Mouse (Mus musculus): ENCODE data around the gene Arhgef15.
"Not testable (repeated sequence)": the region's sequence is repeated elsewhere in the genome, so short reads cannot be mapped to it uniquely, and the experiment has no call there.

The Arhgef15 gene

DNA sequence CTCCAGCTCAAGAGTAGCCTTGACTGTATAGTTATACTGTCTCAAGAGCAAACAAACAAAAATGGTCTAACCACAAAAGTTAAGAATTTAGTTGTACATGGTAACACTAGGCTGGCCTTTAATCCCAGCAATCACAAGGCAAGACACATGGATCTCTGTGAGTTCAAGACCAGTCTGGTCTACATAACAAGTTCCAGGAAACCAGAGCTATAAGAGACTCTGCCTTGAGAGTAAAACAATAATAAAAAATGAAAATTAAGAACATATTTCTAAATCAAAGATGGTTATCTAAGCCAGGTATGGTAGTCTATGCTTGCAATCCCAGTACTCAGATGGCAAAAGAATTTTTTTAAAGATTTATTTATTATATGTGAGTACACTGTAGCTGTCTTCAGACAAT lies 7.8 kb upstream of the Arhgef15 start:
- DNase-seq (ENCODE audit: low spot score), result no peak

DNA sequence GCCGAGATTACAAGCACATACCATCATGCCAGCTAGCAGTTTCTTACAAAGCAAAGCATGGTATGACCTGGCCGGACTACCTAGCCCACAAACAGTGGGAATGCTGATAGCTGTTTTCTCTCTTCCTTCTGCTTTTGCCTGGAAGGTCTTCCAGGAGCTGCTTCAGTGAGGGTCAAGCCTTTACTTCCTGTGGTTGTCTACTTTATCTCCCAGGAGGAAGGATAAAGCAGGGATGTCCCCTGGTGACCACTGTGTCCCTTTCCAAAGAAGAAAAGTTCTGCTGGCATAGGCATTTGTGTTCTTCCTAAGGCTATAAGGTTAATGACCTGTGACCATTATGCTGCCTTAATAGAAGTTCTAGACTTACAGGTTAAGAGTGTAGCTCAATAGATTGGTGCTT lies 6.1 kb upstream of the Arhgef15 start:
- DNase-seq (ENCODE audit: low spot score), result no peak

GRCm38 (mm10) chr11:68962159-68962558 lies 4.9 kb upstream of the Arhgef15 start:
- DNase-seq (ENCODE audit: low spot score), result not testable (repeated sequence)

- DNase-seq (ENCODE audit: low spot score), result no peak
These were observed 4.3 kb upstream of the Arhgef15 start for GRCm38 (mm10) chr11:68961596-68961995.

- no peak for DNase-seq (ENCODE audit: low spot score)
These were observed 691 bp upstream of the Arhgef15 start for GRCm38 (mm10) chr11:68957971-68958370.

DNA sequence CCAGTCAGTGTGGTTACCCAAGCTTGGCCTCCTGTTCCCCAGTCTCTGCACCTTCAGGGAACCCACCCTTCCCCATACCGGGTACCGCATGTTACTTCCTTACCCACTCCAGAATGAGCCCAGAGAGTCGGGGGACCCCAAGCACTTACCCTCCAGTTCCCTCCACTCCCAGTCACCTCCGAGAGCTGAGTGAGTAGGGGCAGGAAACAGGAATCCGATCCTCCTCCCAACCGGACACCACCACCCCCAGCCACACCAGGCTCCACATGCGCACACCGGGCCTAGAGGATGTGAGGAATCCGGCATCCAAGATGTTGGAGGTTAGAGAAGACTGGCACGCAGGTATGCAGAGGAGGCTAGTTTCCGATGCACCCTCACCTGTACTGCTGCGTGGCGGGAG lies 583 bp downstream of the Arhgef15 start:
- no peak for DNase-seq (ENCODE audit: low spot score)

DNA sequence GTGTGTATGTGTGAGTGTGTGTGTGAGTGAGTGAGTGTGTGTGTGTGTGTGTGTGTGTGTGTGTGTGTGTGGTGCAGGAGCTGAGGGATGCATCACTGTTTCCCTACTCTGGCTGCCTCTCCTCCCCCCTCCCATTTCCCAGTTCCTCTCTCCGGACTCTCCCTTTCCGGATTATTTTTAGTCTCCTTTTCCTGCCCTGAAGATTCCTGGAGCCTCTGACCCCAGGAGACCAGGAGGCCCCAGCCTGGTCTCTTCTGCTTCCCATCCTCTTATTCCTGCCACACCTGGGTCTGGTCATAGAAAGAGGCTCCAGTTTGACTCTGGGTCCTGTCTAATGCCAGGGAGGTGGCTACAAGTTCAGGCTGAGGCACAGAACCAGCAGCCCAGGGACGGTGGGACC lies 1.2 kb downstream of the Arhgef15 start:
- DNase-seq (ENCODE audit: low spot score), result no peak

GRCm38 (mm10) chr11:68955473-68955872 lies 1.8 kb downstream of the Arhgef15 start:
- DNase-seq (ENCODE audit: low spot score), result no peak

- no peak for DNase-seq (ENCODE audit: low spot score)
These were observed 2.9 kb downstream of the Arhgef15 start for GRCm38 (mm10) chr11:68954408-68954807.

DNA sequence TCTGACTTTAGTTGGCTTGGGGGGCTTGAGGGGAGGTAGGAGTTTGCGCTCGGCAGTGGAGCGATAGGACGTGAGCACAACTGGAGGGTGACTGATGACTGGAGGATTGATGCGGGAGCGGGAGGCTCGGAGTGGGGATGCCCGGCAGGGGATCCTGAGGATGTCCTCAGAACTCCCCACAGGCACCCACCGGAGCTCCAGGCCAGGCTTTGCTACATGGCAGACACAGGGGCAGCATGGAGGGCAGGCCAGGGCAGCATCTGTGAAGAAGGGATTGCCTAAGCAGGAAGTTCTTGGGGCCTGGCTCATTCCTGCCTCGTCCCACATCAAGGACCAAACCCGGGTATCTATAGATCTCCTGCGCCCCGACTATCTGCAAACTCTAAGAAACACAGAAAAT lies 3.4 kb downstream of the Arhgef15 start:
- DNase-seq (ENCODE audit: low spot score), result peak; percentile 34

GRCm38 (mm10) chr11:68947542-68947993 lies 9.7 kb downstream of the Arhgef15 start:
- peak; percentile 30 for DNase-seq (ENCODE audit: low spot score)

DNA sequence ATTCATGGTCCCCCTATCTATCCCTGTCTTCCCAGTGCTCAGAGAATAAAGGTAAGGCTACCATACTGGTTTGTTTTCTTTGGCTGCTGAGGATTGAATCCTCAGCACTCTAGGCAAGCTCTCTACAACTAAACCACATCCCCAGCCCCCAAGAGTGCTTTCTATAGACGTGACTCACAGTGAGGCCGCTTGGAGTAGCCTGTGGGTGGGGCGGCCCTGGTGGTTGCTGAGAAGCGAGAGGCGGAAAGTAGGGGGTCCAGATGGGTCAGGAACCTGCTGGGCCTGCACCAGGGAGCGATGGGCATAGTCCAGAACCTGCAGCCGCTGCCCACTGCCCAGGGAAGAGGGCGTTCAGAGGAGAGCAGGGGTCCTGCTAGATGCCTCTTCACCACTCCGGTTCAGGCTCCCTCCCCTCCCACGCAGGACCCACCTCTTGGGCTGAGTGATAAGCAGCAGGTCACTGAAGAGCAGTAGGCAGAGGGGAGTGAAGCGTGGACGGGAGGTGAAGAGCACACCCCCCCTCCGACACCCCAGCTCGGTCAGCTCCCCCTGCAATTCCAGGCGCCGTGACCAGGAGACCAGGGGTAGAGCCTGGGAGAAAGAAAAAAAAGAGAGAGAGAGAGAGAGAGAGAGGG lies 10.4 kb downstream of the Arhgef15 start:
- no peak for DNase-seq (ENCODE audit: low spot score)

- no peak for DNase-seq (ENCODE audit: low spot score)
These were observed 11.3 kb downstream of the Arhgef15 start for GRCm38 (mm10) chr11:68946001-68946400.

DNA sequence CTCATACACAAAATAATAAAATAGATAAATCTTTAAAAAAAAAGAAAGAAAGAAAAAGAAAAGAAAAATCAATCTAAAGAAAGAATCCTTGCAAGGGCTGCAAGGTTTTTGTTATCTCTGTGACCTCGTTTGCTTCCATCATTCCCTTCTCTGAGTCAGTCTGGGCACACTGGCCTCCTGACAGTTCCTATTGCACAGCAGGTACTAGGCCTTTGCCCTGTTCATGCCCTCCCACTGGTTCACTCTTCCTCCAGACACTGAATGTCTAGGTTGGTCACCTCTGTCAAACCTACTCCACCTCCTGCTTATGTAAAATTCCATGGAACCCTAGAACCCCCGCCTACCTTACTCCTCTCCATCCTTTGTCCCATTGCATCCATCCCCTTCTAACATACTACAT lies 12.0 kb downstream of the Arhgef15 start:
- DNase-seq (ENCODE audit: low spot score), result no peak

- no peak for DNase-seq (ENCODE audit: low spot score)
These were observed 14.5 kb downstream of the Arhgef15 start for GRCm38 (mm10) chr11:68942731-68943130.

GRCm38 (mm10) chr11:68940516-68940915 lies 16.8 kb downstream of the Arhgef15 start:
- DNase-seq (ENCODE audit: low spot score), result no peak

DNA sequence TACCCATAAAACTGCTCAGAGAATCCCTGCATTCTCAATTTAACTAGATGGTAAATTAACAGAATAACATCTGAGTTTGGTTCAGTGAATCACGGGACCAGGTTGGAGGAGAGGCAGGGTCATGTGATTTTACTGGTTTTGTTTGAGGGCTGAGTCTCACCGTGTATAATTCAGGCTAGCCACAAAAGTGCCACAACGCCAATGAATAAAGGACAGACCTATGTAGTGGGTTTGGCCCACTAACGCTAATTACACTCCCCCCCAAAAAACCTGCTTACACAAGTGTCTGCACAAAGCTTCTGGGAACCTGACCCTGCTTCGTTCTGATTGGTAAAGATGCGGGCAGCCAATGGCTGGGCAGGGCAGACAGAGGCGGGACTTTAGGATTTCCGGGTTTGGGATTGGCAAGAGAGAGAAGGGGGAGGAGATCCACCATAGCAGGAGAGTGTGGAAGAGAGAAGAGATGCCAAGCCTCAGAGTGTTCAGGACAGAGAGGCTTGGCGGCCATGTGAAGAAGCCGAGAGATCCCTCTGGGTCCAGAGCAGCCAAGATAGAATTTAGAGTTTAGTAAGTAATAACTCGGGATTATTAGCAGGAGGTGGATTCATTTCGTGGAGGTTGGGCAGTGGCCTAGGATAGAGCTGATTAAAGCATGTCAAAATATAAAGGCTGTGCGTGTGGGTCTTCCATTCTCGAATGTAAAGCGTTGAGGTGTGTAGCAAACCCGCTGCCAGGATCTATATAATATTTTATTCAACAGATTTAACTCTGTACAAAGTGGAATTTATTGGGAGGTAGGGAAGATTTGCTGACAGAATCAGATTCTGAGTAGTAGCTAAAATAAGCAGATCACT lies 17.6 kb downstream of the Arhgef15 start:
- peak; percentile 96 for DNase-seq (ENCODE audit: low spot score)

DNA sequence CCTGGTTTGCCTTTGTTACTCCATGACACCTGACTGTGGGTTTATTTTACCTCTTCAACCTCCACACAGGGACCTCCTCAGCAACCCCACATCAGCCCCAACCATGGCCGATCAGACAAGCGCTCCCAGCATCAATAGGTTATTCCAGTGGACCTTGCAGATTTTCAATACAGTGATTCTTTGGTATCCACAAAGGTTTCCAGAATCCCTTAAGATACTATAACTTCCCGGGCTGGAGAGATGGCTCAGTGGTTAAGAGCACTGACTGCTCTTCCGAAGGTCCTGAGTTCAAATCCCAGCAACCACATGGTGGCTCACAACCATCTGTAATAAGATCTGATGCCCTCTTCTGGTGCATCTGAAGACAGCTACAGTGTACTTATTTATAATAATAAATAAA lies 20.3 kb downstream of the Arhgef15 start:
- DNase-seq (ENCODE audit: low spot score), result not testable (repeated sequence)

- DNase-seq (ENCODE audit: low spot score), result no peak
These were observed 23.3 kb downstream of the Arhgef15 start for GRCm38 (mm10) chr11:68933885-68934507.

DNA sequence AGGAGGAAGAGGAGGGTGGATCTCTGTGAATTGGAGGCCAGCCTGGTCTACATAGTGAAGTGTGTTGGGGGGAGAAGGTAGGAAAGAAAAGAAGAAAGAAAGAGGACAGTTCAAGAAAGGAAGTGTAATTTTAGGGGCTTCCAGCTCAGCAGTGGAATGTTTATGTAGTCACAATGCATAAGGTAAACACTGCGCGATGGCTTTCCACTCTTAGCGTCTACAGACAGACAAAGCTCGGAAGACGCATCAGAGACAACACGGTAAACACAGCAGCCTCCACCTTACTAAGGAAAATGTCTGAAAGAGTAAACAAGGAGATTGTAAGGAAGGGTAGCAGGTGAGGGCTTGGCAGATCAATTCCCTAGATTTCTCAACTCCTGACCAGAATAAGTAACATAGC lies 27.3 kb downstream of the Arhgef15 start:
- DNase-seq (ENCODE audit: low spot score), result no peak

DNA sequence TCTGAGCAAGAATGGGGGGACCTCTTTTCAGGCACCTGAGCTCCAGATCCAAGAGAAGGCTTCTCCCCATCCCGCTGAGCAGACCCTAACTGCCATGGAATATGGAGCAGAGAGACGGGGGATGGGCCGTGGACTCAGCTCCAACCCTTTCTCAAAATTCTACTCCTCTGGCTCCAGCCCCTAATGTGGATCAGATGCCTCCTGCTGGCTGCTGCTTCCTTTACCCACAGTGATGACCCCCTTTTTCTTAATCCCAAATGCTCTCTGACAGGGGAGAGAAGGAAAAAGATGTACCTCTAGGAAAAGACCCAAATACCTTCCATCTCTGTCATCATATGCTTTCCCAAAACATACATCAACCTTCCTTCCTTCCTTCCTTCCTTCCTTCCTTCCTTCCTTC lies 30.3 kb downstream of the Arhgef15 start, which contains the start of gene Odf4:
Gene Odf4, minus strand, starts transcription at position 101 of the 400 bp plus-strand sequence.
- no peak for DNase-seq (ENCODE audit: low spot score)

- DNase-seq (ENCODE audit: low spot score), result no peak
These were observed 32.5 kb downstream of the Arhgef15 start for GRCm38 (mm10) chr11:68924749-68925148.

DNA sequence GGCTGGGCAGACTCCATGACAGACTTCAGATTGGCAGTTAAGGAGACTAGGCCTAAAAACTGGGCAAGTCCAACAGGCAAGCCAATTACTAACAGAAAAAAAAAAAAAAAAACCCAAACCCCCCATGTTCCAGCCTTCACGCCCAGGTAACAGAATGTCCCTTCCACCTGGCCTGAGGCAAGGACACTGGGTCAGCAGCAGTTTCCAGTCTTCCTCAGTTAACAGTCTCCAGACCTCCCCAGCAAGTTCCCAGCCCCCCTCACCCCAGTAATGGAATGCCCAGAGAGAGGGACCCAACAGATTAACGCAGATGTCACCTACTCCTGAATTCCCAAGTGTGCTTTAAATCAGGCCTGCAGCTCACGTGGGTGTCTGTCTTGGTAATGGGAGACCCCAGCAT lies 34.1 kb downstream of the Arhgef15 start:
- no peak for DNase-seq (ENCODE audit: low spot score)

Measured in embryo, embryonic 10.5 days (tissue).